Mouse (Mus musculus) megakaryocyte, embryonic 14.5 days (primary cell): ENCODE measurements around the gene Rhod.

Experiments used
- FLI1 ChIP-seq: IDR thresholded peaks from 2 replicates; pipeline ENCODE4 v1.6.1; 2012; ENCODE audit warnings: low read length, inconsistent platforms, mixed read lengths
- GATA1 ChIP-seq: IDR thresholded peaks from 3 replicates; pipeline ENCODE4 v1.6.1; 2012; ENCODE audit warnings: mixed read lengths, low read length, inconsistent platforms, borderline replicate concordance

GRCm38 (mm10) chr19:4441090-4441591 lies 1.9 kb upstream of the Rhod start:
- TF ChIP-seq GATA1 (no peak), FLI1 (no peak)
